Mouse (Mus musculus) CH12.LX (cell line): ENCODE results near the gene Ggact.

Experiments
- CTCF ChIP-seq, 2 experiments: IDR thresholded peaks in 1 of 2; conservative IDR thresholded peaks in 1 of 2; 2 replicates each; pipeline ENCODE4 v1.5.1; 2011 to 2012; ENCODE audit warnings: low read depth in 2 of 2, low read length in 2 of 2, improper control_type of control experiment in 1 of 2, inconsistent platforms in 1 of 2, mild to moderate bottlenecking in 1 of 2, moderate library complexity in 1 of 2
- EP300 ChIP-seq: IDR thresholded peaks from 2 replicates; pipeline ENCODE4 v1.6.1; 2011; ENCODE audit warnings: low read length, improper control_type of control experiment
- JUND ChIP-seq: conservative IDR thresholded peaks from 2 replicates; pipeline ENCODE4 v1.6.1; 2011; ENCODE audit warnings: low read depth, low read length, improper control_type of control experiment
- MAX ChIP-seq: IDR thresholded peaks from 2 replicates; pipeline ENCODE4 v1.6.1; 2011; ENCODE audit warnings: low read length, improper control_type of control experiment
- MYC ChIP-seq: IDR thresholded peaks from 2 replicates; pipeline ENCODE4 v1.6.1; 2011; ENCODE audit warnings: low read depth, mild to moderate bottlenecking, improper control_type of control experiment, low read length
- POLR2A ChIP-seq: IDR thresholded peaks from 2 replicates; pipeline ENCODE4 v1.6.1; 2011; ENCODE audit warnings: low read depth, mild to moderate bottlenecking, improper control_type of control experiment, low read length
- RAD21 ChIP-seq: IDR thresholded peaks from 2 replicates; pipeline ENCODE4 v1.6.1; 2011; ENCODE audit warnings: low read depth, mild to moderate bottlenecking, low read length, improper control_type of control experiment, moderate library complexity
- USF2 ChIP-seq: conservative IDR thresholded peaks from 2 replicates; pipeline ENCODE4 v1.6.1; 2011; ENCODE audit warnings: low read depth, low read length, improper control_type of control experiment

GRCm38 (mm10) chr14:122880291-122880690 lies 33.3 kb downstream of the Ggact start:
- TF ChIP-seq POLR2A (no peak), EP300 (no peak), USF2 (no peak), RAD21 (no peak), CTCF (conservative IDR thresholded peaks at IDR 0.05 in 1 of 2, IDR thresholded peaks at IDR 0.05 in 1 of 2; ENCODE audit: low read depth in 2 of 2, low read length in 2 of 2) (no peak), JUND (no peak), MAX (no peak), MYC (no peak)
